Mouse (Mus musculus) heart, adult 2 months (tissue): ENCODE data around the gene Mpst.

Experiments used
- CTCF ChIP-seq: fragments of 200-600 bp; IDR thresholded peaks from 2 replicates; pipeline ENCODE4 v1.8.1; 2022; ENCODE audit warnings: antibody characterized with exemption, mild to moderate bottlenecking, moderate library complexity
- POLR2A ChIP-seq: fragments of 200-500 bp; IDR thresholded peaks from 2 replicates; pipeline ENCODE4 v1.6.1; 2011; ENCODE audit warnings: mild to moderate bottlenecking, low read depth, low read length, control low read depth; ENCODE audit not compliant: insufficient read depth

DNA sequence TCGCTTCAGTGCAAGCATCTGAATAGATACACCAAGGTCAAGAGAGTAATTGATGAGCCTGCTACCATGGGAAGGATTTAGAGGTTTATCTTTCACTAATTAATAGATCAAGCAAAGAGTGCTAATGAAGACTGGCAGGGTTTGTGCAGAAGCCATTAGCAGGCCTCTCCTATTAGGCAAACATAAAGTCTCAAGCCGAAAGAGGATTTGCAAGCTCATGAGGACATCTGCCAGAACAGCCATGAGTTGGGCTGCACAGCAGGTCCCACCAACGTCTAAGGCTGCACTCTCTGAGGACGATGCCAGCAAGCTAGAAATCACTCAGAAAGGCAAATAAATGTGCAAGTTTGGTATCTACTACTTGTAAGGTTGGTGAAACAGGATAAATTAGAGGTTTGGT, 25.5 kb upstream of the Mpst start:
- TF ChIP-seq CTCF (no peak), POLR2A (no peak)
